ENCODE assay signal across 10 mouse cellular contexts in genomic region chr6:88760935-88761635, GRCm38 (mm10). TPM values are rescaled to one million over a fixed set of nuclear protein-coding genes. Genes with fewer than 3 reads are reported as not detected.
DNase-seq lines count a peak whose midpoint lies in the region; TF ChIP-seq lines count a peak whose summit lies in the region.
"Had no signal": no experiment of that assay in that cellular context is flagged by ENCODE, and none has a peak within 500 bp of the region (broad histone marks: within the 10 kb centered on the region; RNA-seq: fewer than 3 reads in every experiment).

No protein-coding gene starts in this region.

- no peak overlapping the region for H3K4me3 ChIP-seq in heart, embryonic 10.5 days

- H3K27ac ChIP-seq in heart, embryonic 10.5 days, result peak overlapping the region; percentile 18; the same call in 1 of the 2 replicates

- H3K4me1 ChIP-seq in heart, embryonic 10.5 days, result peaks cover 64% of the 10 kb centered on the region

- peaks cover 18% of the 10 kb centered on the region; the same call in 1 of the 2 replicates for H3K27me3 ChIP-seq in heart, embryonic 10.5 days (ENCODE audit: insufficient read depth, poor library complexity, severe bottlenecking)

- no peaks in the 10 kb centered on the region for H3K36me3 ChIP-seq in heart, embryonic 10.5 days

- WGBS in heart, embryonic 10.5 days, result 71% methylated on average over 17 of the region's 17 CpGs

- no peak for DNase-seq in heart, embryonic 10.5 days (ENCODE audit: low spot score)
- no peak for DNase-seq in heart, postnatal 14 days
- DNase-seq in MN1 (ENCODE audit: low spot score) (peak; percentile 59), liver (peak; percentile 73)
- peak; percentile 66 for DNase-seq in brain, embryonic 14.5 days (ENCODE audit: low read depth)
- no peak for DNase-seq in spleen, adult 18-20 months
- DNase-seq in left cerebral cortex, adult 18-20 months (ENCODE audit: low spot score in 2 of 2), result no peak
- DNase-seq: cerebellum, adult 11 months; layer of hippocampus, adult 9-11 months had no signal

- no peaks in the 10 kb centered on the region for H3K9me3 ChIP-seq in heart, embryonic 10.5 days

- intact Hi-C loops in heart, postnatal 14 days (cut with DNase I), result loop anchor here (2.0 kb wide), 1 partner anchor 26 kb away; no protein-coding TSS in a partner anchor

- TF ChIP-seq POLR2A in brain, embryonic 14.5 days (IDR thresholded peaks at IDR 0.05; ENCODE audit: borderline replicate concordance, extremely low read depth, insufficient read depth, insufficient read length, poor library complexity, severe bottlenecking), result no peak

- peak; percentile 7; the same call in 1 of the 2 replicates for TF ChIP-seq CTCF in brain, embryonic 14.5 days (IDR thresholded peaks at IDR 0.05; ENCODE audit: borderline replicate concordance, extremely low read depth, insufficient read depth, insufficient read length)

RNA-seq across cellular contexts. Expression of gene Mgll, which starts 36.9 kb away (rescaled TPM):
- 5.4 and 6.4 TPM in 2 replicates for polyA plus RNA-seq in heart, embryonic 10.5 days (2016; fragmentation: Nextera tagmentation; extraction: Ambion mirVana)
- total RNA-seq in heart, postnatal 14 days (2021), result 100 to 1,000 TPM; 173 to 177 TPM
- polyA plus RNA-seq in brain, embryonic 14.5 days (2012; rRNA removed), result 8.1 and 8.8 TPM in 2 replicates
- total RNA-seq in left cerebral cortex, adult 18-20 months (2021), result 100 to 1,000 TPM; 162 to 172 TPM
- total RNA-seq: MEL had no signal

Comparison
In these comparisons a context has a peak if more than half of its experiments do, and no peak if none do; other contexts are left out.
1. DNase-seq: peak in MN1 (single experiment), brain, embryonic 14.5 days (single experiment) and liver (single experiment); none in heart, embryonic 10.5 days (single experiment), heart, postnatal 14 days (0 of 2), spleen, adult 18-20 months (0 of 2) and left cerebral cortex, adult 18-20 months (0 of 2).